Mouse (Mus musculus) heart, postnatal 0 days (tissue): ENCODE data around the gene Prkcb. TPM values are rescaled to one million over a fixed set of nuclear protein-coding genes. Genes with fewer than 3 reads are reported as not detected.

Experiments
- ATAC-seq: fragments of 200-750 bp; cut with Nextera tagmentation; 2 replicates; pipeline ENCODE4 v1.8.0; 2017; ENCODE audit warnings: low read depth, moderate number of reproducible peaks, moderate library complexity; ENCODE audit not compliant: insufficient read depth
- DNase-seq: peaks from one replicate; pipeline ENCODE4 v3.0.0-alpha.2; 2016; ENCODE audit warnings: low spot score
- H3K27ac ChIP-seq: fragments of 300-500 bp; sonication (generic); 2 replicates; pipeline ENCODE4 v1.5.1; 2014; ENCODE audit warnings: low read depth, mild to moderate bottlenecking
- H3K27me3 ChIP-seq: fragments of 300-500 bp; sonication (generic); 2 replicates; pipeline ENCODE4 v1.6.1; 2014; ENCODE audit warnings: low read length, mixed read lengths; ENCODE audit not compliant: control insufficient read depth, insufficient read depth
- H3K36me3 ChIP-seq: fragments of 300-500 bp; sonication (generic); replicated peaks from 2 replicates; pipeline ENCODE4 v1.6.1; 2014; ENCODE audit warnings: low read length, mixed read lengths; ENCODE audit not compliant: control insufficient read depth, insufficient read depth
- H3K4me1 ChIP-seq: fragments of 300-500 bp; sonication (generic); 2 replicates; pipeline ENCODE4 v1.6.1; 2014; ENCODE audit warnings: antibody characterized with exemption; ENCODE audit not compliant: control insufficient read depth, insufficient read depth
- H3K4me2 ChIP-seq: fragments of 300-500 bp; sonication (generic); 2 replicates; pipeline ENCODE4 v1.6.1; 2014; ENCODE audit warnings: low read depth, mild to moderate bottlenecking, low read length, moderate library complexity
- H3K4me3 ChIP-seq: fragments of 300-500 bp; sonication (generic); 2 replicates; pipeline ENCODE4 v1.5.1; 2014; ENCODE audit warnings: low read depth, low read length
- H3K9ac ChIP-seq: fragments of 300-500 bp; sonication (generic); replicated peaks from 2 replicates; pipeline ENCODE4 v1.6.1; 2014; ENCODE audit warnings: low read depth, low read length, mixed read lengths
- H3K9me3 ChIP-seq: fragments of 300-500 bp; sonication (generic); replicated peaks from 2 replicates; pipeline ENCODE4 v1.6.1; 2016; ENCODE audit warnings: low read length; ENCODE audit not compliant: control insufficient read depth
- CTCF ChIP-seq: IDR thresholded peaks from 2 replicates; pipeline ENCODE4 v1.5.1; 2016; ENCODE audit warnings: antibody characterized with exemption, control low read depth, low read depth
- EP300 ChIP-seq: IDR thresholded peaks from 2 replicates; pipeline ENCODE4 v1.6.1; 2016; ENCODE audit warnings: antibody characterized with exemption, low read depth
- whole genome bisulfite sequencing: fragments of 180-500 bp; shearing (Covaris S2); extraction: QIAGEN DNeasy Blood & Tissue Kit; methylation state at CpG from one replicate; pipeline ENCODE4 v1.1.7; 2014; 5-methylcytosine and 5-hydroxymethylcytosine counted together
- polyA plus RNA-seq: library from polyadenylated mRNA; unstranded; fragments of >200 nt; fragmentation: Nextera tagmentation; extraction: Ambion mirVana; gene quantifications from 2 replicates; pipeline ENCODE4 v1.2.1, GENCODE M21; 2015
- total RNA-seq: library from RNA; depleted of rRNA; stranded (reverse); fragments of >200 nt; gene quantifications from 2 replicates; pipeline ENCODE4 v1.2.3, GENCODE M21; 2014; ENCODE audit warnings: low replicate concordance

Prkcb gene
- total and polyA plus RNA-seq, 2 experiments from 2014 or later: 1.1 to 1.9 TPM

- Histone ChIP-seq H3K9ac (no peak overlapping the region), H3K4me1 (no peaks in the 10 kb centered on the region), H3K36me3 (no peaks in the 10 kb centered on the region), H3K9me3 (no peaks in the 10 kb centered on the region), H3K27ac (no peak overlapping the region), H3K27me3 (no peaks in the 10 kb centered on the region; the same call in 1 of the 2 replicates), H3K4me2 (no peak overlapping the region), H3K4me3 (no peak overlapping the region)
- no peak for DNase-seq
- TF ChIP-seq EP300 (no peak), CTCF (no peak)
- 78% methylated on average over 3 of the region's 3 CpGs for WGBS
- no peak for ATAC-seq
These were observed 8.3 kb downstream of the Prkcb start for GRCm38 (mm10) chr7:122296805-122297204.

GRCm38 (mm10) chr7:122297627-122298026 lies 9.1 kb downstream of the Prkcb start:
- Histone ChIP-seq H3K9me3 (no peaks in the 10 kb centered on the region), H3K9ac (no peak overlapping the region), H3K4me2 (no peak overlapping the region), H3K4me3 (no peak overlapping the region), H3K36me3 (no peaks in the 10 kb centered on the region), H3K27me3 (no peaks in the 10 kb centered on the region), H3K27ac (no peak overlapping the region), H3K4me1 (no peaks in the 10 kb centered on the region)
- no peak for ATAC-seq
- TF ChIP-seq CTCF (no peak), EP300 (no peak)
- no peak for DNase-seq
- WGBS: 44% methylated on average over 3 of the region's 3 CpGs

- H3K4me3 ChIP-seq: no peak overlapping the region
- DNase-seq (no peak), ATAC-seq (no peak)
- no peaks in the 10 kb centered on the region for H3K4me1 ChIP-seq
- H3K9ac ChIP-seq: no peak overlapping the region
- 82% methylated on average over 2 of the region's 2 CpGs for whole genome bisulfite sequencing
- H3K27ac ChIP-seq: no peak overlapping the region
- H3K9me3 ChIP-seq: no peaks in the 10 kb centered on the region
- H3K36me3 ChIP-seq: no peaks in the 10 kb centered on the region
- TF ChIP-seq CTCF: no peak
- no peak for TF ChIP-seq EP300
- no peak overlapping the region for H3K4me2 ChIP-seq
- no peaks in the 10 kb centered on the region for H3K27me3 ChIP-seq
These were observed 10.2 kb downstream of the Prkcb start for GRCm38 (mm10) chr7:122298715-122299114.

- Histone ChIP-seq H3K4me1 (no peaks in the 10 kb centered on the region), H3K9me3 (no peaks in the 10 kb centered on the region), H3K4me3 (no peak overlapping the region), H3K27me3 (no peaks in the 10 kb centered on the region), H3K4me2 (no peak overlapping the region), H3K27ac (no peak overlapping the region), H3K36me3 (no peaks in the 10 kb centered on the region), H3K9ac (no peak overlapping the region)
- 69% methylated on average over 4 of the region's 4 CpGs for WGBS
- TF ChIP-seq CTCF: no peak
- TF ChIP-seq EP300: no peak
- ATAC-seq: no peak
- DNase-seq: no peak
These were observed 12.0 kb downstream of the Prkcb start for GRCm38 (mm10) chr7:122300538-122300937.

- DNase-seq (no peak), ATAC-seq (no peak)
- Histone ChIP-seq H3K27ac (no peak overlapping the region), H3K27me3 (no peaks in the 10 kb centered on the region), H3K9ac (no peak overlapping the region), H3K9me3 (no peaks in the 10 kb centered on the region), H3K4me1 (no peaks in the 10 kb centered on the region), H3K4me3 (no peak overlapping the region), H3K4me2 (no peak overlapping the region), H3K36me3 (no peaks in the 10 kb centered on the region)
- TF ChIP-seq CTCF: no peak
- no peak for TF ChIP-seq EP300
- 81% methylated on average over 6 of the region's 6 CpGs for WGBS
These were observed 14.0 kb downstream of the Prkcb start for GRCm38 (mm10) chr7:122302538-122302937.

- DNase-seq: no peak
- H3K27ac ChIP-seq: no peak overlapping the region
- H3K27me3 ChIP-seq: no peaks in the 10 kb centered on the region
- ATAC-seq: no peak
- H3K4me3 ChIP-seq: no peak overlapping the region
- H3K4me1 ChIP-seq: no peaks in the 10 kb centered on the region
- no peaks in the 10 kb centered on the region for H3K36me3 ChIP-seq
- 55% methylated on average over 3 of the region's 3 CpGs for WGBS
- H3K4me2 ChIP-seq: no peak overlapping the region
- no peak for TF ChIP-seq EP300
- TF ChIP-seq CTCF: no peak
- H3K9ac ChIP-seq: no peak overlapping the region
- no peaks in the 10 kb centered on the region for H3K9me3 ChIP-seq
These were observed 15.4 kb downstream of the Prkcb start for GRCm38 (mm10) chr7:122303988-122304387.
